Mouse (Mus musculus) stomach, embryonic 15.5 days (tissue): ENCODE data around the gene Gm49673. TPM values are rescaled to one million over a fixed set of nuclear protein-coding genes. Genes with fewer than 3 reads are reported as not detected.
A peak's percentile ranks its signal among the peaks of the same experiment; 100 is the strongest.
"Not testable (repeated sequence)": the region's sequence is repeated elsewhere in the genome, so short reads cannot be mapped to it uniquely, and the experiment has no call there.

Experiments used
- ATAC-seq: fragments of 200-750 bp; cut with Nextera tagmentation; 2 replicates; pipeline ENCODE4 v1.8.0; 2017; ENCODE audit warnings: low read depth, moderate number of reproducible peaks, moderate TSS enrichment; ENCODE audit not compliant: insufficient read depth, low FRiP score
- H3K27ac ChIP-seq: fragments of 300-500 bp; sonication (generic); 2 replicates; pipeline ENCODE4 v1.5.1; 2015; ENCODE audit warnings: mild to moderate bottlenecking, inconsistent platforms
- H3K27me3 ChIP-seq: fragments of 300-500 bp; sonication (generic); replicated peaks from 2 replicates; pipeline ENCODE4 v1.6.1; 2015; ENCODE audit warnings: inconsistent platforms
- H3K36me3 ChIP-seq: fragments of 300-500 bp; sonication (generic); 2 replicates; pipeline ENCODE4 v1.6.1; 2015; ENCODE audit warnings: inconsistent platforms
- H3K4me1 ChIP-seq: fragments of 300-500 bp; sonication (generic); 2 replicates; pipeline ENCODE4 v1.6.1; 2015; ENCODE audit warnings: inconsistent platforms
- H3K4me2 ChIP-seq: fragments of 300-500 bp; sonication (generic); 2 replicates; pipeline ENCODE4 v1.6.1; 2015; ENCODE audit warnings: mild to moderate bottlenecking, inconsistent platforms
- H3K4me3 ChIP-seq: fragments of 300-500 bp; sonication (generic); replicated peaks from 2 replicates; pipeline ENCODE4 v1.5.1; 2015; ENCODE audit warnings: inconsistent platforms
- H3K9ac ChIP-seq: fragments of 300-500 bp; sonication (generic); 2 replicates; pipeline ENCODE4 v1.6.1; 2015; ENCODE audit warnings: inconsistent platforms
- H3K9me3 ChIP-seq: fragments of 300-500 bp; sonication (generic); 2 replicates; pipeline ENCODE4 v1.6.1; 2016; ENCODE audit warnings: inconsistent platforms
- WGBS: fragments of 180-500 bp; shearing (Covaris S2); methylation state at CpG from one replicate; pipeline ENCODE4 v1.1.7; 2015; 5-methylcytosine and 5-hydroxymethylcytosine counted together
- polyA plus RNA-seq: library from polyadenylated mRNA; unstranded; fragments of >200 nt; fragmentation: Nextera tagmentation; extraction: Ambion mirVana; gene quantifications from 2 replicates; pipeline ENCODE4 v1.2.1, GENCODE M21; 2015

Gm49673 gene
- polyA plus RNA-seq, 1 experiment from 2014 or later = 0.18 TPM

DNA sequence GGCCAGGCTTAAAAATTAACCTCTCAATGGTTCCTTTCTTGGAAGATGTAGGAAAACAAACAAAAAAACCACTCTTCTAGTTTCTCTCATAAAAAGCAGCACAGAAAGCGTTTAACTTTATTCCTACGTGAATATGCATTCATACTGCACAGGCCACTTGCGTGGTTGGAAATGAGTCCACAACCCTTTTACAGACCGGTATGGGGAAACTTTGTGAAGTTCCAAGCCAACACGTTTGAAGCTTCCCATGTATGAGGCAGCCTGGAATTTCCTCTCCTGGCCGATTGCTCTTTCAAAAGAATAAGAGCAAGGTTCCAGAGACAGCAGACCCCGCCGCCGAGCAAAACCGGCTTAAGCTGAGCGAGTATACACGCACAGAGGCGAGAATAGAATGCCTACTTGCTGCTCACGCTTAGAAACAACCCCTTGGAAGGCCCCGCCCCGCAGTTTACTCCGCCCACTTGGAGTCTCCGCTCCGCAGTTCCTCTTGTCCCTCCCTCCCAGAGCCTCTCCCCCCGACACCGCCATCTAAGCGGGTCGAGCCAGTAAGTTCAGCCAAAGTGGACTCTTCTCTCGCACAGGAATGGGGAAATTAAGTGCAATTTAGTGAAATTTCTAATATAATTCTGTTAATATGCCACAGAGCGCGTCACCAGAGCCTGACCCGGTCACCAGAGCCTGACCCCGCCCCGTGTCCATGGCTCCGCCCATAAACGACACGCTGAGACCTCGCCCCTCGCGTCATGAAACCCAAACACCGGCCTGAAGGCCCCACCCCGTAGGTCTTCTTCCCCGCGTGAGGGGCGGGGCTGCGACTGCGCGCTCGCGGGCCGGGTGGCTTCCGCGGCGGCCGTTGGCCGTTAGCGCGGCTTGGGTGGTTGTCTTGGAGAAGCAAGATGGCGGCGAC is 17.4 kb upstream of the Gm49673 start, which contains the start of gene Fgfr1op:
Gene Fgfr1op (plus strand): TSS at position 801 of the 907 bp plus-strand sequence.
- WGBS = 1% methylated on average over 21 of the region's 55 CpGs
- H3K4me1 ChIP-seq, H3K36me3 ChIP-seq, H3K9me3 ChIP-seq, H3K9ac ChIP-seq, H3K27me3 ChIP-seq, H3K27ac ChIP-seq: not testable (repeated sequence)
- ATAC-seq = peak; percentile 98
- Histone ChIP-seq H3K4me3 (peak within 1 kb of the TSS; percentile 53), H3K4me2 (peak within 1 kb of the TSS; percentile 47)

DNA sequence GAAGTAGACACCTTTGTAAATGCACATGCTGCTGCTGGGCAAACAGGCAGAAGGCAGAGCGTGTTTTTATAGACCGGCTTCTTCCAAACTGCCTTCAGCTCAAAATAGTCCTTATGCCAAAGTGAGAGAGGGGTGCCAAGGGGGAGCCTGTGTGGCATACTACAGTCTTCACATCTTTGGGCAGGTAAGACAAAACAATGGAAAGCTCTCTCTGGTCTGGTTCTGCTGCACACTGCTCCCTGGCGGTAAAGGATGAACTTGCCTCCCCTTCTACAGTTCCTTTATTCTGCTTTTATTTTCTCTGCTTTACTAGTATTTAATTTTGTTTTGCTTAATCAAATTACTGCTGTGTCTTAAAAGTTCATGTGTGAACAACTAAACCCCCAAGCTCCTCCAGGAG is 13.4 kb upstream of the Gm49673 start:
- not testable (repeated sequence) for H3K27me3 ChIP-seq, H3K27ac ChIP-seq, H3K4me1 ChIP-seq, H3K4me2 ChIP-seq, H3K9me3 ChIP-seq, H3K9ac ChIP-seq, H3K36me3 ChIP-seq, H3K4me3 ChIP-seq, ATAC-seq
- WGBS = 57% methylated on average over 3 of the region's 3 CpGs

DNA sequence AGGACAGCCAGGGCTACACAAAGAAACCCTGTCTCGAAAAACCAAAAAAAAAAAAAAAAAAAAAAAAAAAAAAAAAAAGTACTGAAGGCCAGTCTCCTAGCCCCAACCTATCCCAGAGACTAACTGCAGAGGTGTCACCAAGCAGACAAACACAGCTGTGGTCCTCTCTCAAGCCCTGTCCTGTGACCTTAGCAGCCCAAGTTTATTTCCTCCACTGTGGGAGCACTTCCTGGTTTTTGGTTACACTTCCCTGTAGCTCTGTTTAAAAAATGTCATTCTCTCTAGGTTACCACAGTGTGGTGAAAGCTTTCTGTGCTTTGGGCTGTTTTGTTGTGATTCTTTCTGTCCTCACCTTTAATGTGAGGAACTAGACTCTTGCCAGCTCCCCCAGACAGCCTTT is 11.0 kb upstream of the Gm49673 start:
- ATAC-seq = not testable (repeated sequence)

DNA sequence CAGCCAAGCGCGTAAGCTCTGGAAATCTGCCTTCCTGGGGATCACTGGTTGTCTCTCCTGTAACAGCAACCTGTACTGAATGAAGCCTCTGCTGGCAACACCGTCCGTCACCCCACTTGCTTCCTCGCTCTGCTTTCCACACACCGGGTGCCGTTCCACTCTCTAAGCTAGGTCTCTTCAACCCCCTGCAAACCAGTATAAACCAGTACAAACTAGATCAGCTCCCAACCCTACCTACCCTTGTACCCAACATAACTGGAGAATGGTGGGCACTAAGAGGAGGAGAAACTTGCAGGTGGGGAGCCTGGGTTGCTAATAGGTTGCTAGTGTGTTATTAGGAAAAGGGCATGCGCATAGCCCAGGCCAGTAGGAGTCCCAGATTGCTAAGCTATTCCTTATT is 8.4 kb upstream of the Gm49673 start:
- not testable (repeated sequence) for ATAC-seq, H3K9ac ChIP-seq, H3K36me3 ChIP-seq, H3K9me3 ChIP-seq, H3K4me1 ChIP-seq, H3K4me3 ChIP-seq, H3K4me2 ChIP-seq, H3K27ac ChIP-seq, H3K27me3 ChIP-seq
- WGBS = 100% methylated on average over 1 of the region's 8 CpGs

More for the DNA sequence above, 11.0 kb upstream of the Gm49673 start:
- H3K36me3 ChIP-seq, H3K9ac ChIP-seq, H3K9me3 ChIP-seq, H3K4me2 ChIP-seq, H3K27me3 ChIP-seq, H3K4me1 ChIP-seq, H3K27ac ChIP-seq, H3K4me3 ChIP-seq: not testable (repeated sequence)
- no CpG with 5 or more reads among the region's 1 CpGs for WGBS

DNA sequence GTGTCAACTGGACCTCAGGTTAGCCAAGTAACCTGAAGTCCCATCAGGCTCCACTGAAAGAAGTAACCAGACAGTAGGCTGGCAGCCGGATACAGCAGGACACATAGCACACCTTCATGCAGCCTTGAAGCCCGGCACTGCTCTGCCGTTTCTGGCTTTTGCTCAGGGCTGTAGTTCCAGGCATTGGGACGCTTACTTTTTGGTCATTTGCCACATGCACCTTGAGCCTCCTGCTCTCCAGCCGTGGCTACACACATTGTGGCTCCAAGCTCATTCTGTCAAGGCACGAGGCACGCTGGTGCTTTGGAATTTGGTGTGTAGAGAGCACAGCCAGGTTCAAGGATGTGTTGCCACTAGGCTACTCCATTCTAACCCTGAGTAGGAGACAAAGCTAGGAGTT is 7.4 kb upstream of the Gm49673 start:
- WGBS = 86% methylated on average over 7 of the region's 7 CpGs
- H3K4me2 ChIP-seq, H3K27me3 ChIP-seq, H3K9ac ChIP-seq, H3K4me1 ChIP-seq, H3K9me3 ChIP-seq, H3K27ac ChIP-seq, H3K36me3 ChIP-seq, ATAC-seq, H3K4me3 ChIP-seq: not testable (repeated sequence)

DNA sequence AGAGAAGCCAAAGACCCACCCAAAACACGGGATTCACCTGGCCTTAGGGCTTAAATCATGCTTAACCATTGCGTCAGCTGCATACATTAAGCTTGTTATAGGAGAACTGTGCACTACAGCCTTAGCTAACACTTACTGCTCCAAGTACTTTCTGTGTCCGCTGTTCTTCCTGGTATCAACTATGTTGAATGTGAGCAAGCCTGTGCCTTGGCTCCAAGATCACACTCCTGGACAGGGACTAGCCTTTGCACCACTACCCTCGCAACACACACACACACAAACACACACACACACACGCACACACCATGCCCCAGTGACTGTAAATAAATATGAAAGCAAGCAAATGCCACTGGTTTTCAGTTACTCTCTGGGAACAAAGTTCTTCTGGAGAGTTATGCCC is 657 bp downstream of the Gm49673 start:
- Histone ChIP-seq H3K4me2 (peak overlapping the region; percentile 50), H3K4me3 (peak overlapping the region; percentile 57)
- not testable (repeated sequence) for H3K27ac ChIP-seq, H3K4me1 ChIP-seq, H3K27me3 ChIP-seq, H3K36me3 ChIP-seq, H3K9ac ChIP-seq, ATAC-seq, H3K9me3 ChIP-seq
- WGBS = 22% methylated on average over 5 of the region's 5 CpGs

DNA sequence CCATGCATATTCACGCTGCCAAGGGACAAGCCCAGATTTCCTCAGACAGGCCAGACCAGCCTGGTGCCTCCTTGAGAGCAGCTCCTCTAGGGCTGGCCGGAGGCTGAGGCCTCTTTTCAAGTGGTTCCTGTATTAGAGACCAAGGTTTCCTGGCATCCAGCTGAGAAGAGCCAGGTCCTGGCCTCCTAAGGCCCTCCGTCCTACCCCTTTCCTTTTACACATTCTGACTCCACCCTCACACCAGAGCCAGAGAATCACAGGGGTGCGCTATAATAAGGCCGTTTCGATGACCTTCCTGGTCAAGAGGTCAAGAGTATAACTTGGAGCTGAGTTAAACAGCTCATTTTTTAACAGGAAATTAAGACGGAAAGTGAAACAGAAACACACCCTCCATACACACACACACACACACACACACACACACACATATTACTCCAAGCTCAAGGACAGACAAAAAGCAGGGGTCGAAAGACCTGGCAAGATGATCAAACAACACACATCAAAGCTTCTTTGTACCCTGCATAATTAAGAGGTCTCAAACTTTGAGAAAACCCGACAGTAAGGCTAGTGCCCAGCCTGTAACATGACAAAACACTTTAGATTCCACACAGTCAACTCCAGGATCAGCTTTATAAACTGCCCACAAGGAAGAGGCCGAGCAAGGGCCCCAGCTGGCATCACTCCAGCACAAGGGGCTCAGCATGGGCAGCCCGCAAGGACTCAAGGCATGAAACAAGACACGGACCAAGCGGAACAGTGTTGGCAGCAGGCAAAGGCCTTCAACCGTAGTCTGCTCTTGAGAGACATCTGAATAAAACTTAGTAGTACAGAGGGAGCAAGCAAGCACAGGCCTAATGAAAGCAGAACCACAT is 3.5 kb downstream of the Gm49673 start:
- H3K4me2 ChIP-seq, H3K4me3 ChIP-seq, H3K27me3 ChIP-seq, H3K27ac ChIP-seq, H3K9me3 ChIP-seq, ATAC-seq, H3K4me1 ChIP-seq, H3K9ac ChIP-seq, H3K36me3 ChIP-seq: not testable (repeated sequence)
- WGBS = 45% methylated on average over 13 of the region's 14 CpGs

DNA sequence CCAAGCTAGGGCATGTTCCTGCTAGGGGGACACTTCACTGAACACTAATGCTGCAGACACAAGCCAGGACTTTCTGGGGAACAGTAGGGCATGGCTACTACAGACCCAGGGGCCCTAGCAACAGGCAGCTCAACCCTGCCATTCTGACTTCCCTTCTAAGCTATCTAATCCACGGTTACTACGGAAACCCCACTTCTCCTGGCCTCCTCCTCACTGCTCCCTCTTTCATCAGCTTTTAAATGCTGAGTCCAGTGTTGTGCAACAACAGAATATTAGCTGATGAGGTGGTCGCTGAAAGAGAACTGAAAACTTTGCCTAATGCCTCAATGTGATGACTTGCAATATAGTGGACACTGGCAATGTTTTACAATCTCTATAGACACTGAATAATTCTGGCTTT is 7.4 kb downstream of the Gm49673 start:
- not testable (repeated sequence) for H3K4me1 ChIP-seq, H3K27me3 ChIP-seq, H3K4me3 ChIP-seq, H3K36me3 ChIP-seq, H3K9me3 ChIP-seq, H3K27ac ChIP-seq, ATAC-seq, H3K9ac ChIP-seq, H3K4me2 ChIP-seq
- 91% methylated on average over 3 of the region's 3 CpGs for WGBS

DNA sequence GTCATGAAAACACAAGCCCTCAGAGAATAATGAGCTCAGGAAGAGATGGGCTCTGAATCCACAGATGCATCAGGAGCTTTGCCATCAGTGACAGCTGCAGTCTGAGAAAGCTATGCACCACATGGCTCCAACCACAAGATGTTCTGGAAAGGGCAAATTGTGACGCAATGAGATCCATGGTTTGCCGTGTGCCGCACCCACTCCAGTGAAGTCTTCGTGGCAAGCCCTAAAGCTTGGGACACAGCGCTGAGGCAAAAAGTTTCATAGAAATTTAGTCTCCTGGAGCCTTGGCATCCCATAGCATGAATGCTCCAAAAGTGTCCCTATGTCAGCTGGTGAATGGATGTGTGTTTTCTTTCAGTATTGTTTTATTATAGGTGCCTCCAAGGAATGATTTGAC is 9.5 kb downstream of the Gm49673 start:
- H3K4me1 ChIP-seq, H3K27ac ChIP-seq, H3K36me3 ChIP-seq, ATAC-seq, H3K4me2 ChIP-seq, H3K9ac ChIP-seq, H3K4me3 ChIP-seq, H3K27me3 ChIP-seq, H3K9me3 ChIP-seq: not testable (repeated sequence)
- 95% methylated on average over 5 of the region's 5 CpGs for WGBS

DNA sequence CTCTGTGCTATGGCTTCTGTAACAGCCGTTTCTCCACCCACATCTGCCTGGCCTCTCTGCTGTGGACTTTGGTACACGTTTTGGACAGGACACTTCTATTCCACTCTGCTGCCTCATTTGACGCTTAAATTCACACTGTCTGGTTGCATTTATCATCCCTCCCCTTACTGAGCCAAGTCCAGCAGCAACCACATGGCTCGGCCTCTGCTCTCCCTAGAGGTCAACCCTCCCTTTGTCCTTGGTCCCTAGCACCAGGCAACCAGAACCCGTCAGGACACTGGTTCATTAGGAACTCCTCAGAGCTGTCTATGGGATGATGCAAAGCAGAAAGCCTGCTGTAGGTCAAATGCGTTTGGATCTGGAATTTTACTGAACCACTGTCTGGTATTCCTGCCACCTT is 16.7 kb downstream of the Gm49673 start:
- not testable (repeated sequence) for H3K27ac ChIP-seq

DNA sequence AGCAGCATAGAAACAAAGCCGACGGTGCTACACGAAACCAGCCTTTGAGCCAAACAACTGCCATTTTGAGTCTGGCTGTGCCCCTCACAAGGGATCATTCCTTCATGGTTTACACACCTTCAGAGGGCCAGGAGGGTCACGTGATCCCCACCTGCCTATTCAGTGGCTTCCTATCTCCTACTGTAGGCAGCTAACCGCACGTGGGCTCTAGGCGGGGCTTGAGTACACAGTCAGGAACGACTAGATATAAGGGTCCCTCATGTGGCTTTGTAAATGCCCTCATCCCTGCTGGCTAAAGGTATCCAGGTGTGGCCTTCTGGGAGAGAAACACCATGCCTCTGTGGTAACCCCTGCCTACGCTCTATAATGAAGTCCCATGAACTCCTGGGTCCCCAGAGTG is 18.0 kb downstream of the Gm49673 start:
- H3K4me2 ChIP-seq, H3K4me3 ChIP-seq, H3K4me1 ChIP-seq, H3K9me3 ChIP-seq, H3K36me3 ChIP-seq, H3K27me3 ChIP-seq, H3K27ac ChIP-seq, H3K9ac ChIP-seq, ATAC-seq: not testable (repeated sequence)
- 78% methylated on average over 9 of the region's 9 CpGs for WGBS

More for the DNA sequence above, 16.7 kb downstream of the Gm49673 start:
- H3K9me3 ChIP-seq, H3K36me3 ChIP-seq, H3K4me2 ChIP-seq, H3K4me3 ChIP-seq, H3K9ac ChIP-seq, H3K27me3 ChIP-seq, H3K4me1 ChIP-seq, ATAC-seq: not testable (repeated sequence)
- WGBS = no CpG with 5 or more reads among the region's 6 CpGs

DNA sequence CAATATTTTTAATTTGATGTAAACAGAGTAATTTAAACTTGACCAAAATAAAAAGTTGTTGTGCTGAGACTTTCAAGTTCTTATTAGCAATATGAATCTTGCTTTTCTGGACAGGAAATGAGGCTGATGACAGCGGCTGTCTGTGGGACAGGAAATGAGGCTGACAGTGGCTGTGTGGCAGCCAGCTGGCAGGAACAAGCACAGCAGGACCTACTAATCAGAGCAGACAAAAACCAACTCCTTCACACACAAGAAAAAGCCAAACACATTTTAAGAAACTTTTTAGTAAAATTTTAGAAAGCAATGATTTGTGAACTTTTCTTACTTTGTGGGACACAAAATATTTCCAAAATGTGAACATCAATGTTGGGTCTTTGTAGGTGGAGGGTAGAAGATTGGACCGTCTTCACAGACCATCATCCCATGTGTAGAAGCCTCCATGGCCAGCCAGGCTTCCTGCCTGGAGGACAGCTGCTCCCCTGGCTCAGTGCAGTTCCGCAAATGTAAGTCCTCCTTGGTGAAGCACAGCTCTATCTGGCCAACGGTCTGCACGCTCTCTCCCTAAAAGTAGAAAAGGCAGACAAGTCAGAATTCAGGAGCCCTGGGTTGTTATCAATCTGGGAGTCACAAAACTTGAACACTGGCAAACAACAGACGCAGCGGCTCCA is 19.1 kb downstream of the Gm49673 start:
- not testable (repeated sequence) for H3K9ac ChIP-seq, H3K27me3 ChIP-seq, H3K9me3 ChIP-seq, ATAC-seq, H3K4me3 ChIP-seq, H3K36me3 ChIP-seq, H3K4me1 ChIP-seq, H3K27ac ChIP-seq, H3K4me2 ChIP-seq
- WGBS = 100% methylated on average over 1 of the region's 7 CpGs
